Mouse (Mus musculus): ENCODE results near the gene Crebl2. TPM values are rescaled to one million over a fixed set of nuclear protein-coding genes. Genes with fewer than 3 reads are reported as not detected.

Crebl2 gene
- polyA plus RNA-seq, 1 experiment = 2.3 TPM

- Histone ChIP-seq H3K4me3 (replicated peaks) (peak overlapping the region; percentile 75), H3K27me3 (replicated peaks) (peaks cover 2% of the 10 kb centered on the region), H3K4me1 (peaks cover 28% of the 10 kb centered on the region), H3K36me3 (replicated peaks; ENCODE audit: low read length) (no peaks in the 10 kb centered on the region), H3K9me3 (no peaks in the 10 kb centered on the region)
- no peak for TF ChIP-seq FLI1 (IDR thresholded peaks at IDR 0.05; ENCODE audit: low read length)
- no peak for TF ChIP-seq GATA1 (IDR thresholded peaks at IDR 0.05; ENCODE audit: borderline replicate concordance, low read length)
Measured at GRCm38 (mm10) chr6:134793911-134794520, 35.9 kb upstream of the Crebl2 start.

DNA sequence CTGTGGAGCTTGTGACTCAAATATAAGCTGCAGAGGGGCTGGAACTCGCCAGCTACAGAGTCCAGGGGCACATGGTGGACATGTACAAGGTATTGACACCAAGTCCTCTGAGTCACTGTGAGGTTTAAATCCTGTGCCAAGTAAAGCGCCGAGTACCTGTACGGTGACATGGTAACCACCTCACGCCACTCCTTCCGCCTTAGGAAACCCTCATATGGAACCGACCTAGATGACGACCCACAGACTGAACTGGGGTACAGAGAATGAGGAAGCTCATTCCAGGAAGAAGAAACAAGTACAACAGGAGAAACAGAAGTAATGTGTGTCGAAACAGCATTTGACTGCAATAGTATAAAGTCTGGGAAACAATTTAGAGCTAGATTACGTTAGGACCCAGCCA lies 33.7 kb upstream of the Crebl2 start:
- H3K36me3 ChIP-seq (replicated peaks; ENCODE audit: low read length) = no peaks in the 10 kb centered on the region
- peaks cover 28% of the 10 kb centered on the region for H3K4me1 ChIP-seq
- no peaks in the 10 kb centered on the region for H3K9me3 ChIP-seq
- peaks cover 2% of the 10 kb centered on the region for H3K27me3 ChIP-seq (replicated peaks)
- peak overlapping the region; percentile 72 for H3K4me3 ChIP-seq (replicated peaks)
- TF ChIP-seq GATA1 (IDR thresholded peaks at IDR 0.05; ENCODE audit: borderline replicate concordance, low read length) (no peak), FLI1 (IDR thresholded peaks at IDR 0.05; ENCODE audit: low read length) (no peak)

DNA sequence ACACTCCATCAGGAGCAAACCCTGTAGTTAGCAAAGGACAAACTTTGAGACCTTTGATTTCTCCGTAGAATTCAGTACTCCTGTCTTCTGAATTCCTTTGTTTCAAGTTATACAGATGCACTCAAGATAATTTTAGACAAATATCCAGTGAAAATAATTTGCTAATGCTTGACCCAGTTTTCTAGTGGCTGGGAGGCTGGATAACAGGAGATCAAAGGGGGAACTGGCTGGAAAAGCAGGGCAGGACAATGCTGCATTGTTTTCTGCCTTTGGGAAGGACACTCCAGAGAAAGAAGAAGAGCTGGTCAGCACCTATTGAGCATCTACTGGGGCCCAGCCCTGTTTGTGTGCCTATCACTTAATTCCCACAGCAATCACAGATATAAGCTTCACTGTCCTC lies 28.5 kb upstream of the Crebl2 start:
- Histone ChIP-seq H3K36me3 (replicated peaks; ENCODE audit: low read length) (no peaks in the 10 kb centered on the region), H3K4me3 (replicated peaks) (no peak overlapping the region), H3K9me3 (no peaks in the 10 kb centered on the region), H3K4me1 (peaks cover 24% of the 10 kb centered on the region), H3K27me3 (replicated peaks) (peaks cover 13% of the 10 kb centered on the region)
- TF ChIP-seq GATA1 (IDR thresholded peaks at IDR 0.05; ENCODE audit: borderline replicate concordance, low read length) (no peak), FLI1 (IDR thresholded peaks at IDR 0.05; ENCODE audit: low read length) (no peak)

DNA sequence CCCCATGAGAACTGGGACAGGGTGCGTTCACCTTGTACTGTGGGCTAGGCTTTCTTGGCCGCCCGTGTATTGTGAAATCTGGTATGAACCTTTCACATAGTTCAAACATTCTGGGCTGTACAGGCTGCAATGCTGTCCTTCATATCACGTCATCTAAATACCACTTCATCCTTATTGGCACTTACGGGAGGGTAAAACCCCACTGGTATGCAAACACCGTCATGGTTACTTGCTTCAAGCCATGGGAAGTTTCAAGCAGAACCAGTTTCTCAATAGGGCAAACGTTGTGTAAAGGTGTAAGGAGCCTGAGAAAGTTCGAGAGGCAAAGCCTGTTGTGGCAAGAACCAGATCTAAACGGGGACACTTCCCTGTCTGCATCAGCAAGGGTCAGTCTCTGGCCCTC lies 27.3 kb upstream of the Crebl2 start:
- Histone ChIP-seq H3K36me3 (replicated peaks; ENCODE audit: low read length) (no peaks in the 10 kb centered on the region), H3K27me3 (replicated peaks) (peaks cover 13% of the 10 kb centered on the region), H3K4me3 (replicated peaks) (no peak overlapping the region), H3K4me1 (peaks cover 29% of the 10 kb centered on the region), H3K9me3 (no peaks in the 10 kb centered on the region)
- TF ChIP-seq FLI1 (IDR thresholded peaks at IDR 0.05; ENCODE audit: low read length) (no peak), GATA1 (IDR thresholded peaks at IDR 0.05; ENCODE audit: borderline replicate concordance, low read length) (no peak)

GRCm38 (mm10) chr6:134804736-134805277 lies 25.1 kb upstream of the Crebl2 start:
- Histone ChIP-seq H3K4me3 (replicated peaks) (no peak overlapping the region), H3K4me1 (peaks cover 31% of the 10 kb centered on the region), H3K36me3 (replicated peaks; ENCODE audit: low read length) (no peaks in the 10 kb centered on the region), H3K9me3 (no peaks in the 10 kb centered on the region), H3K27me3 (replicated peaks) (peaks cover 13% of the 10 kb centered on the region)
- no peak for TF ChIP-seq GATA1 (IDR thresholded peaks at IDR 0.05; ENCODE audit: borderline replicate concordance, low read length)
- no peak for TF ChIP-seq FLI1 (IDR thresholded peaks at IDR 0.05; ENCODE audit: low read length)

GRCm38 (mm10) chr6:134806130-134806529 lies 23.8 kb upstream of the Crebl2 start:
- Histone ChIP-seq H3K9me3 (no peaks in the 10 kb centered on the region), H3K4me3 (replicated peaks) (no peak overlapping the region), H3K4me1 (peaks cover 33% of the 10 kb centered on the region), H3K27me3 (replicated peaks) (peaks cover 13% of the 10 kb centered on the region), H3K36me3 (replicated peaks; ENCODE audit: low read length) (no peaks in the 10 kb centered on the region)
- TF ChIP-seq FLI1 (IDR thresholded peaks at IDR 0.05; ENCODE audit: low read length) (no peak), GATA1 (IDR thresholded peaks at IDR 0.05; ENCODE audit: borderline replicate concordance, low read length) (no peak)

DNA sequence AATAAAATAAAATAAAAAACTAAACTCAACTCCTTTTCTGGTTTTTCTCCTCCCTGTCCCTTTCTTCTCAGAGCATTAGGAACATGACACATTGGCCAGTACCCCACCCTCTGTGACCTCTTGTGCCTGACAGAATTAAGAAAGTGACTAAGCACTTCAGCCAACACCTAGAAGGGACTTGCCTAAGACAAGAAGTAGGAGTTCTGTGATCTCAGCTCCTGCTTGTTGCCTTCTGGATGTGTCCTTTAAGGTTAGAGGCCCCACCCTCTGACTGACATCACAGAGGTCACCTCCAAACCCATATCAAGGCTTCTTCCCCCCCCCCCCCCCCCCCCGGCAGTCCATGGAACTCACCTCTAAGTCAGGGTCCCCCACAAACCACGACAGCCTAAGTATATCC lies 22.9 kb upstream of the Crebl2 start:
- no peaks in the 10 kb centered on the region for H3K9me3 ChIP-seq
- H3K4me3 ChIP-seq (replicated peaks) = no peak overlapping the region
- H3K36me3 ChIP-seq (replicated peaks; ENCODE audit: low read length) = no peaks in the 10 kb centered on the region
- H3K4me1 ChIP-seq = peaks cover 34% of the 10 kb centered on the region
- peaks cover 7% of the 10 kb centered on the region for H3K27me3 ChIP-seq (replicated peaks)
- TF ChIP-seq GATA1 (IDR thresholded peaks at IDR 0.05; ENCODE audit: borderline replicate concordance, low read length) = no peak
- TF ChIP-seq FLI1 (IDR thresholded peaks at IDR 0.05; ENCODE audit: low read length) = no peak

DNA sequence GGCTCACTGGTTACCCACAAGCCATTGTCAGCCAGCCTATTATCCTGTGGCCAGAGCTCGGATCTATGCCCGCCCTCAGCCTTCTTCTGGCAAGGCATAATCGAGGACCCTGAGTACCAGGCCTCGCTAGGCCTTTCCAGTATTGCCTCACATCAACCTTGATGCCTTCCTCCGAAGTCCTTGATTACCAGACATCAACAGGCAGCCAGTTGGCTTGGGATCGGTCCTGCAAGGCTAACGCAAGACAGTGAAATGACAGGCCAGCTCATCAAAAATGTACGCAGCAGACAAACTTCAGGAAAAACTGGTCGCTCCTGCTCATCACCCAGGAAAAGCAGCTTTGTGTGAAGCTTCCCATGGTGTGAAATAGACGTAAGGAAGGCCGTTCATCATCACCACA lies 22.2 kb upstream of the Crebl2 start:
- peaks cover 3% of the 10 kb centered on the region for H3K27me3 ChIP-seq (replicated peaks)

GRCm38 (mm10) chr6:134813066-134813465 lies 16.9 kb upstream of the Crebl2 start:
- TF ChIP-seq FLI1 (IDR thresholded peaks at IDR 0.05; ENCODE audit: low read length) (no peak), GATA1 (IDR thresholded peaks at IDR 0.05; ENCODE audit: borderline replicate concordance, low read length) (no peak)
- peaks cover 7% of the 10 kb centered on the region for H3K27me3 ChIP-seq (replicated peaks)
- no peak overlapping the region for H3K4me3 ChIP-seq (replicated peaks)

More for the DNA sequence above, 22.2 kb upstream of the Crebl2 start:
- H3K4me3 ChIP-seq (replicated peaks) = no peak overlapping the region
- no peak for TF ChIP-seq FLI1 (IDR thresholded peaks at IDR 0.05; ENCODE audit: low read length)
- no peaks in the 10 kb centered on the region for H3K9me3 ChIP-seq
- H3K36me3 ChIP-seq (replicated peaks; ENCODE audit: low read length) = no peaks in the 10 kb centered on the region
- H3K4me1 ChIP-seq = peaks cover 34% of the 10 kb centered on the region

GRCm38 (mm10) chr6:134817051-134817928 lies 12.7 kb upstream of the Crebl2 start:
- H3K36me3 ChIP-seq (replicated peaks; ENCODE audit: low read length) = no peaks in the 10 kb centered on the region
- H3K4me1 ChIP-seq = no peaks in the 10 kb centered on the region
- no peak for TF ChIP-seq GATA1 (IDR thresholded peaks at IDR 0.05; ENCODE audit: borderline replicate concordance, low read length)
- no peak for TF ChIP-seq FLI1 (IDR thresholded peaks at IDR 0.05; ENCODE audit: low read length)
- H3K27me3 ChIP-seq (replicated peaks) = peaks cover 16% of the 10 kb centered on the region
- no peak overlapping the region for H3K4me3 ChIP-seq (replicated peaks)
- no peaks in the 10 kb centered on the region for H3K9me3 ChIP-seq

More at GRCm38 (mm10) chr6:134813066-134813465, 16.9 kb upstream of the Crebl2 start:
- Histone ChIP-seq H3K4me1 (0 out of 2 replicates have a peak, but pooled peaks cover 3% of the 10 kb centered on the region), H3K9me3 (no peaks in the 10 kb centered on the region), H3K36me3 (replicated peaks; ENCODE audit: low read length) (no peaks in the 10 kb centered on the region)
